Mouse (Mus musculus) WW6 (cell line): Measurements from ENCODE around the gene Dpy19l2.
"Not testable (repeated sequence)": the region's sequence is repeated elsewhere in the genome, so short reads cannot be mapped to it uniquely, and the experiment has no call there.

Experiments used
- DNase-seq: peaks from one replicate; pipeline ENCODE4 v3.0.0-alpha.2; 2013; ENCODE audit warnings: low read depth, low spot score

Dpy19l2 gene

GRCm38 (mm10) chr9:24695700-24696404, at the start of gene Dpy19l2:
TSS of gene Dpy19l2 (minus strand) at chr9:24696293.
- DNase-seq, result peak; percentile 20

DNA sequence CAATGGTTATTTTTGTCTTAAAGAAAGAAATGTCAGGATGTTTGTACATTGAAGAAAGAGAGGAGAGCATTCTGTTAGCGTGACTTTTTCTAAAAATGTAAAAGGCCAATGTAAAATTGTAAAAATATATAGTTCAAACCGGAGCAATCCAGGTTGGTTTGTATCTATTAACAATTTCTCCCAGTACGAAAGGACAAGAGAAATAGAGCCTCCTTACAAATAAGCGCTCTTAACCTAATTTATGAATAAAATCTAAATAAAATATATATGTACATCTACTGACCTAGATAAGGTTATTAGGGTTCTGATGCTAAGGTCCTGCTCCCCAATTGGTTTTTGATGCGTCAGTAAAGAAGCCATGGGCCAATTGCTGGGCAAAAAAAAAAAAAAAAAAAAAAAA, 48.9 kb upstream of the Dpy19l2 start:
- DNase-seq, result no peak

GRCm38 (mm10) chr9:24701246-24701645, 5.2 kb upstream of the Dpy19l2 start:
- no peak for DNase-seq

DNA sequence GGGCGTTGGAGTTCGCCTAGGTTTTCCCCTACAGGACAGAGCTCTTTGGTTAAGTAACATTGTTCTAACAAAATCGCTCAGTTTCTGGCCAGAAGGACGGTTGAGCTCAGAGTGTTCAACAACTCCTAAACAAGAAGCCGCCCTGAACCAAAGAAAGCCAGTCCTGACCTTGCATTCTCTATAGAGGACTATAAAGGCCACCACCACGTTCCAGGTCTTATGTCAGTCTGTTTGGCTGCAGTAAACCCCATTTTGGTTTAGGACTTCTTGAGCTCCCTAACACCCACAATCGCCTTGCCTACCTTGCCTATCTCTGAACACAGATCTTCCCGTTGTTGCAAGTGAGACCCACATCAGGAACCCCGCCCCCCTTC, 299 bp upstream of the Dpy19l2 start:
- DNase-seq, result no peak

- DNase-seq, result not testable (repeated sequence)
Observed at GRCm38 (mm10) chr9:24637341-24637740, 58.8 kb downstream of the Dpy19l2 start.

- no peak for DNase-seq
Observed at GRCm38 (mm10) chr9:24624896-24625295, 71.2 kb downstream of the Dpy19l2 start, which contains the start of gene Cypt4. TSS of gene Cypt4 (plus strand) at chr9:24625196.

DNA sequence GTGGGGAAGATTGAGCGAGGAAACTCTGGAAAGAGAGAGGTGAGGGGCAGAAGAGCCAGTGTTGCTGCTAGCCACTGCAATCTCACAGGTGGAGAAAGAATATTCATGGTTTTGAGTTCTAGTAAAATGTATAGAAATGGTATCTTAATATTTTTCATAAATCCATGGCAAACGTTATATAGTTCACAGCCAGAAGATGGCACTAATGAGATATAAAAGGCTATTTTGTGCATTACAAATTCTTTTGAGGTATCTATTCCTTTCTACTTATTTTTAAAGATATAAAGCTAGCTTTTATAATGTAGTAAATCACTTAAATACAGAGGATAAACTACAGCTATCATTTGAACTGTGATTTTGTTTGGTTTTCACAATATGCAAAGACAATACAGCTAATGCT, 157.9 kb downstream of the Dpy19l2 start:
- DNase-seq, result no peak

GRCm38 (mm10) chr9:24516575-24517139, 179.4 kb downstream of the Dpy19l2 start:
- no peak for DNase-seq

DNA sequence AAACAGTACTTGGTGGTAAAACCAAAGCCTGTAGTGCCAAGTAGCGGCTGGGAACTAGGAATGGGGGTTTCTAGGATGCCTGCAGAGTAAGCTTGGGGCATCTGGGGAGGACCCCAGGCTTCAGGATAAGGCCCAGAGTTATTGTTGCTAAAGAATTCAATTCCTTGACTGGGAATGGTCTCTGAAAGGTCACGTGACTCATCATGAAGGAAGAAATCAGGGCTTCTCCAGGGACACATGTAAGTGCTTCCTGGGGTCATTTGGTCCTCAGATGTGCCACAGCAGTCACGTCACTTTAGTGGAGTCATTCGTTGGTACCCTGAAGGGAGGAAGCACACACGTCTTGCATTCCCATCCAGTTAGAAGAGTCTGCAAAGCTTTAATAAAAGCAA, 182.0 kb downstream of the Dpy19l2 start:
- DNase-seq, result no peak

GRCm38 (mm10) chr9:24513290-24514077, 182.6 kb downstream of the Dpy19l2 start:
- no peak for DNase-seq

GRCm38 (mm10) chr9:24512121-24512539, 184.0 kb downstream of the Dpy19l2 start:
- no peak for DNase-seq

- no peak for DNase-seq
Observed at GRCm38 (mm10) chr9:24511371-24512120, 184.5 kb downstream of the Dpy19l2 start.

- no peak for DNase-seq
Observed at GRCm38 (mm10) chr9:24508880-24509279, 187.2 kb downstream of the Dpy19l2 start.
